Mouse (Mus musculus) T-helper 17 cell (primary cell): ENCODE measurements at regions not wholly inside any gene's neighbourhood (a gene's known extent, or its start where the extent isn't known, plus 50 kb on each side); places are given as distances from the start of the nearest gene placed in this dataset.
"Not testable (repeated sequence)": the region's sequence is repeated elsewhere in the genome, so short reads cannot be mapped to it uniquely, and the experiment has no call there.

Experiments
- in situ Hi-C, 2 experiments: fragments of 300-600 bp; cut with MboI, MseI; formaldehyde crosslinking; loops; 1 replicate in 1 of 2; 2 replicates in 1 of 2; pipeline ENCODE4 v1.15.1; 2025; ENCODE audit warnings: high pct_unique_total_duplicates in 2 of 2

DNA sequence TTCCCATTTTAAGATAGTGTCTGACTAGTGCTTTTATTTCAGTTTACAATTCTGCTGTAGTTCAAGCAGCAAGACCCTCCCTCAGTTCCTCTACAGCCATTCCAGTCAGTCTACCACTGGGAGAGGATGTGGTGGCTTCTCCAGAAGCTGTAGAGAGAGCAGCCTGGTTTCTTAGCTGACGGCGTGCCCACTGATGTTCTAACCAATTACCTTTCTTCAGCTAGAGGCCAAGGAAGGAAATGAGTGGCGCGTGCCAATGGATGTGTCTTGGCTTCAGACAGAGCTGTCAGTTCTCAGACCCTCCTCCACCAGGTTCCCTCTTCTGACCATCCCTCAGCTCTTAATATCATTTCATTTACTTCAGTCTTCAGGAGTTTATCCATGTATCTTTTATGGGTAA is 264.7 kb upstream of the Smim15 start:
- in situ Hi-C loops, result no loop called here

DNA sequence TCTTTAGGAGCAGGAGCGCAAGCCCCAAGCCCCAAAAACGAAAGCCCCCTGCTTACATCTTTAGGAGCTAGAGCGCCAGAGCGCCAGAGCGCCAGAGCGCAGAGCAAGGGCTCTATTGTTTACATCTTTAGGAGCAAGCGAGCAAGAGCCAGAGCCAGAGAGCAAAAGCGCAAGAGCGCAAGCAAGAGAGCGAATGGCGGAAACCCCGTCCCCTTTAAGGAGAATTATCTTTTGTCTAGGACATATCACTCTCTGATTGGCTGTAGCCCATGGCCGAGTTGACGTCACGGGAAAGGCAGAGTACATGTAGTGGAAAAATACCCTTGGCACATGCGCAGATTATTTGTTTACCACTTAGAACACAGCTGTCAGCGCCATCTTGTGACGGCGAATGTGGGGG is 269.7 kb upstream of the Smim15 start:
- in situ Hi-C loops, result not testable (repeated sequence)

DNA sequence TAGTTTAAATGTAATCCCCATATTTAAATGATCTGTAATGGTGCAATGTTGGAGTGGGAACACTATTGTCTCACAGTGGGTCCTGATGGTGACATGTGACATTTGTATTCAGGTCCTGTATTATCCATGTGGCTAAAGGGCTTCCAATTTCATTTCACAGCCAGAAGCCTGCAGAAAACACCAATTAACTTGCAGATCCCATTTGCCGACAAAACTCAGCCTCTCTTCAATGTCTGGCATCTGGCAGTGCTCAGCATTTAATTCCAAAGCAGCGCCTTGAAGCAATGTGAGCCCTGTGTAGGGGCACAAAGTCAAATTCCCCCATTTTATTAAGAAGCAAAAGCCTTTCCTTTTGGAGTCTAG is 277.0 kb upstream of the Smim15 start:
- in situ Hi-C loops, result no loop called here

DNA sequence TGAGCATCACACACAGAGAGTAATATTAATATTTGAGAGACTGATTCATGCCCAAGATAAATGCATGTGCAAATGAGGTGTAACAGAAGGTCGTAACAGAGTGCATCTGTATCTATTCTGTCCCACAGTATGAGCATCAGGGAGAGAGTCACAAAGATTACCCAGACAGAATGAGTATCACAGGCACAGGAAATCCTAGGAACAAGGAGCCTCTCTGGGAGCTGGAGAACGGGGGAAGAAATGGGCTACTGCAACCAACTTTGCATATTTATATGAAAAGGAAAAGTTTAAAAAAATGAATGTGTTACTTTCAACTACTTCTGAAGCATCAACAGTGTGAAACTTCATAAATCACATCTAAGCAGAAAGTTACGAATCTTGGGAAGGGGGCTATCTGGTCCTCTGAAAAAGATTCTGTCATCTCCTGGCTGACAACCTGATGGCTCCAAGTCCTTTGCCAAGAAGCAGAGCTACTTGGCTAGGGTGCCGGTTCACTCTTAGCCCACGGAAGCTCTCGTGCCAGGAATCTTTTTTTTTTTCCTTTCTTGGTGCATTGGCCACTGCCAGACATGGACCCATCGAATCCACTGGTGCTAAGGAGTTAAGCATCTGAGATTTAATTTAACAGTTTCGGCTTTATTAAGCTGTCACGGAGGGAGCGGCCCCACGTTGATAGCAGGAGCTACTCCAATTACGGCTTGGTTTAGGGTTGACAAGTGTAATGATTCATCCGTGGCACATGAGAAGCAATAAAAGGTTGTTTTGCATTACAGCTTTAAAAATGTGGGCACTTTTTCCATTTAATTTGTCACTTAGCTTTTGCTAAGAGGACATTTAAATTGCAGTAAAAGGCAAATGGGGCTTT is 277.6 kb upstream of the Smim15 start:
- in situ Hi-C loops, result no loop called here

DNA sequence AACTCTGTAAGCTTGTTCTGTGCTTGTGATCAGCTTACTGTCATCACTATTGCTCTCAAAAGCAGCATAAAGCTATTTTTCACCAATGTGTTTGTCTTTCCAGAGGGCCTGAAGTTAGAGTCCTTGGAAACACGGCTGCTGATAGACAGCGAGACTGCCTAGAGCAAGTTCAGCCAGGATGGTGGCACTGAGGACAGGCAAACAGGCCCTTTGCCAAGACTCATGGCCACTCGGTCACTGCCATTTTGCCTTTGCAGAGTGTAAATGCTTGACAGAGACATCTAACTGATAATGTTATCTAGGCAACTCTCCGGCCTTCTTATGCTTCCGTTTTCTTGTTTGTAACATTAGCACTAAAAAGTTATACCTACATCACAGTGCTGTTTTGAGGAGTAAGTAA is 280.3 kb upstream of the Smim15 start:
- in situ Hi-C loops, result no loop called here

DNA sequence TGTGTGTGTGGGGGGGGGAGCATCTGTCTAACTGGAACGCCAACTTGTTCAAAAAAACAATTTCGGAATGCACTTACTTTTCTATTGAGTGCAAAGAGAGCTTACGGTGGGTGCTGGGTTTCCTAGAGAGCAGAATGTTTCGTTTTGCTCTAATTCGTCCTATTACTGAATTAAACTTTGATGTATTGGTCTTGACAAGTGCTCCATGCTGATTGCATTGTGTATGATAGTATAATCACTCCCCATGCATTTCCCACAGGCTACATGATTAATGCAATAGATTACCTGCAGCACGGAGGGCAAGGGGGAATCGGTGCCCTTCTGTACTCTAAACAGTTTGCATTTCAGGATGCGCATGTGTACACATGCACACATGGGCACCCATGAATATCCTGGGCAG is 283.7 kb upstream of the Smim15 start:
- in situ Hi-C loops, result no loop called here

DNA sequence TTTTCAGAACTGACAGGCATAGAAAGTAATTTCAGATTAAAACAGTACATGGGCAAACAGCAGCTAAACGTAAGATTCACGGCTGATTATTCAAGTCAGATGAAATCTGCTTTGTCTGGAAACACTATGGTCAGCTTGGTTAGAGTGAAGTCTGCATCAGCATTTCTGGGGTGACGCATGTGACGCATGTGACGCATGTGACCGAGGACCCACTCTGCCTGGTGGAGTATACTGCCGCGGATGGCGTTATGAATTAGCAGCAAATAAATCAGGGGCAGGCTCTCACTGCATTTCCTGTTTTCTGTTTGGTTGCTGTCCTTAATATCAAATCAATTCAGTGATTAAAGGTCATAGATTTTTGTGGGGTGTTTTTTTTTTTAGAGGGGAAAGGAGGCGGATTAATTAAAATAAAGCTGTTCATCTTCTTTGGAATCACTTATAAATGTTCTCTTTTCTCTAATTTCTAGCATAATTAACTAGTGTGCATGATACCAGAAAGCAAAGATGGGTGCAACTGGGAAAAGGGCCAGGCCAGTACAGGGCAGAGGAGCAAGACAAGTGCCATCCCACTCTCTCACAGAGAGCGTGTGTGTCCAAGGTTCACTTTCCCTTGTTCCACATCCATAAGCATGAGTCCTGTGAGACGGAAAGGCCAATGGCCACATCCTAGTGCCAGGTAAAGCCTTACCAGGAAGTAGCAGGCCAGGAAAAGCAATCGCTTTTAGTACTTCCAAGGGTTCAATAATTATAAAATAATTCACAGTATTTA is 285.7 kb upstream of the Smim15 start:
- in situ Hi-C loops, result no loop called here

DNA sequence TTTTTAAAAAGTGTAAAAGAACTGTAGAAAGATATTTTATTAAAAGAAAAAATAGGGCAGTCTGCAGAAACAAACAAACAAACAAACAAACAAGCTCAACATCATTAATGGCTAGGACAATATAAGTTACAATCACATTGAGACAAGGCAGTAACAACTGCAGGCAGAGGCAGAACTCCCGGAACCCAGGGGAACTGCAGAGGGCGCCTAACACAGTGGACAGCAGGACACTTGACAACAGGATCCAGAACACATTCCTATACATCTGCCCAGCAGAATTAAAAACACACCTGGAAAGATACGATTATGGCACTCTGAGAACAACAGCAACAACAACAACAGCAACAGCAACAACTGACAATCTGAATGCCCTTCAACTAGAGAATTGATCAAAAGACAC is 291.5 kb upstream of the Smim15 start:
- in situ Hi-C loops, result no loop called here

DNA sequence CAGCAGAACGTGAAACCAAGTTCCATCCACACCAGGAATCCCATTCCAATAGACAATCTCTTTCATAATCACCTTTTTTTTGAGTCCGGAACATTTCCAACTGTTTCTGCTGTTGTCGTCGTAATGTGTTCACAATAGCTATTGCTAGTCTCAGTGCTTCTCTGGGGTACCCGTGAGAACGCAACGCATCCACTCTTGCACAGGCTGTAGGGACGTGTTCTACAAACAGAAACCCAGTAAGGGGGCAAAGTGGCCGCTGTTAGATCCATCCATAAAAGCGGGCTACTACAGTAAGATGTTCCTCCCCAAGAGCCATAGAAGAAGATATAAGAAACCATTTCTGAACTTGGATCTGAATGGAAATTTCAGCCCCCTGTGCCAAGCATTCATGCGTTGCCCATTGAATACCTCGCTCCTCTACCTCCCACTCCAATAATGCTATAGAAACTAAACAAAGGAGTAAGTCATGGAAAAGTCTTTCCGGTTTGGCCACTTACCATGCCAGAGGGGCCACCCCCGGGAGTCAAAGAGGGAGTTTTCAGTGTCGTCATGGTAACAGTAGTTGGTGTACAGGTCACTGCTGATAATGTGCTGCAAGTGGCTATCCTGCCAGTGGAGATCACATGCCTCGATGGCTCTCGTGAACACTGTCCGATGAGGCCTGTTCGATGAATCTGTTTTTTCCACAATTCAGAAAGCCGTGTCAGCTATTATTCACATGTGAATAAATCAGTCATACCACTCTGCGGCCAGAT is 300.6 kb upstream of the Smim15 start:
- in situ Hi-C loops, result no loop called here

DNA sequence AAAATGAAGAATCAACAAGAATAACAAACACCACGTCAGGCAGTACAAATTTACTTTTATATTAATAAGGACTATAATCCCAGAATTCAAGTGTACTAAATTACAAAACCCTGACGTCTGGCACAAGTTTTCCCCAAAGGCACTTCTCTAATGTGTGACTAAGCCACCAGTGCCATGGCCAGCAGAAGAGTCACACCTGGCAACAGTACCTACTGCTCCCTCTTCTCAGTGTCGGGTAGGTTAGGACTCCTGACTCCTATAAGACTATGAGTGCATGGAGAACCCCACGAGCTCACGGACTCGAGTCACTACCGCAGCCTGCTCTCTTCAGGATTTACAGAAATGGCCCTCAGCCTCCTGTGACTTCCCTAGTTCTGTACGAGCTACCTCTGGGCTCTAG is 307.7 kb upstream of the Smim15 start:
- in situ Hi-C loops, result no loop called here

DNA sequence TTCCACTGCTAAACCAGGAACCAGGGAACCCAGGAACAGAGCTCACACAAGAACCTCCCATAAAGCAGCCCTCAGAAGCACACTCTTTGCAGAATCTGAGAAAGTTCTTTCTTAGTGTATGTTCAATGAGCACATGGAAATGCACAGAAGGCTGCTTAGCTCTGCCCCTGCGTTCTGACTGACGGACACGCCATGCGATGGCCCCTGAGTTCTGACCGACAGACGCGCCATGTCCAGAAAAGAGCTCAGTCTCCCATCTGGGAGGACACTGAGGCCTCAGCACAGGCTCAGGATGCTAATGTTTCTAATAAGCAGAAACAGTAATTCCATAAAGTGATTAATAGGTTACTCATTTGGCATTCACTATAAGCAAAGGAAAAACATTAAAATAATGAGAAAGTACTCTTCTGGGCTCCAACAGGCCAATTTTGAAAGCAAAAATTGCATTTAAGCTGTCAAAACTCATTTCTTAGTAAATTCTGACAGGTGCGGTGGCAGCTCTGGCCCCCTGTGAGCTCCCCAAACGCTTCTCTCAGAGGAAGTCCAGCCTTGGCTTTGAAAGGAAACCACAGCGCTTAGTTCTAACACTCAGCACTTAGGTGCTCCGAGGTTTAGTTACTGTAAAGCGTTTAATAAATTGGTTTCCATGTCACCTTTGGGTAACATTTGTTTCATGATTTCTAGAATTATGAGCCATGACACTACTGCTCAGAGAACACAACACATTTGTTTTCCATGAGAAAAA is 309.9 kb upstream of the Smim15 start:
- in situ Hi-C loops, result no loop called here

DNA sequence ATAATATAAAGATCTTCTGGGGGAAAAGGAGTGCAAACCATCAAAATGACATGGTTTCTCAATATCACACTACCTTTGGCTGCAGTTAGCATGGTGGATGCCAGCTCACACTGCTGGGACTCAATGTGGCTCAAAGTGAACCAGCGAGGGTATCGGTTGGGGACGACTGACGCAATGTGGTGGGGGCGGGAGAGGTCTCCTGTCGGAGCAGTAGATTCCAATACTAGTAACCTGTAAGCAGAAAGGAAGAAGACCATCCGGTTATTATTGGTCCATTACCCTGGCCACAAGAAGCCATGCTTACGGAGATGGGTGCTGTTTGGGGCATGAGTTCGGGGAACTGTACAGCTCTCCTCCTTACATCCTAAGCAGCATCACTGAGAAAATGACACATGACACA is 313.3 kb upstream of the Smim15 start:
- in situ Hi-C loops, result no loop called here

DNA sequence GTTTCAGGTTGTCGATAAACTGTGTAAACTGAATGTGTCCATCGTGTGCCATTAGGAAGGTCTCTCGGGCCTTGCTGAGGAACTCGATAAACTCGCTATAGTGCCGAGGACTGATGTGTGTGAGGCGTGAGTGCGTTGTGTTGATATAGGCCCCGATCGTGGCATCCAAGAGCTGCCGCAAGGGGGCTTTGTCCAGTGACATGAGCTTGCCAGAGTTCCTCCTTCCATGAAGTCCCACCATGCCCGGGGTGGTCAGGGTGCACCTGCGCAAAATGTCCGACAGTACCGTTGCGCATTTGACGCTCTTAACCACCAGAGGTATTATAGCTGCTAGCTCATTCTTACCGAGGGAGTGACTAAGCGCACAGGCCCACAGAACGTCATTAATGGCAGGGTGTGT is 317.8 kb upstream of the Smim15 start:
- in situ Hi-C loops, result no loop called here

DNA sequence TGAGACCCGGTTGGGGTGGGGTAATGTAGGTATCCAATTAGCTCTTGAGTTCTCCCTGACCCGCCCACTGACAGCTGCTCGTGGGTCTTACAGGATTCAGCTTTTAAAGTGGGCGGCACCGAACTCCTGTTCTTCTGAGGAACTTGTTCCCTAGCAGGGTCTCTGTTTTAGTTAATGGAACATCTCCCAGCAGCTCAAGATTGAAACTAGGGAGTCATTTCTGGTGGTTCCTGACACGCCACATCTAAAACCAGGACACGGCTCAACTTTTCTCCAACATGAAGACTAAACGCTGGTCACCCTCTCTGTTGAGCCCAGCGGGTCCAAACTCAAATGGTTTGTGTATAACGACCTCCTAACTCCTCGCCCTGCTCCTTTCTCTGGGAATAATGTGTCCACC is 322.3 kb upstream of the Smim15 start:
- in situ Hi-C loops, result no loop called here

DNA sequence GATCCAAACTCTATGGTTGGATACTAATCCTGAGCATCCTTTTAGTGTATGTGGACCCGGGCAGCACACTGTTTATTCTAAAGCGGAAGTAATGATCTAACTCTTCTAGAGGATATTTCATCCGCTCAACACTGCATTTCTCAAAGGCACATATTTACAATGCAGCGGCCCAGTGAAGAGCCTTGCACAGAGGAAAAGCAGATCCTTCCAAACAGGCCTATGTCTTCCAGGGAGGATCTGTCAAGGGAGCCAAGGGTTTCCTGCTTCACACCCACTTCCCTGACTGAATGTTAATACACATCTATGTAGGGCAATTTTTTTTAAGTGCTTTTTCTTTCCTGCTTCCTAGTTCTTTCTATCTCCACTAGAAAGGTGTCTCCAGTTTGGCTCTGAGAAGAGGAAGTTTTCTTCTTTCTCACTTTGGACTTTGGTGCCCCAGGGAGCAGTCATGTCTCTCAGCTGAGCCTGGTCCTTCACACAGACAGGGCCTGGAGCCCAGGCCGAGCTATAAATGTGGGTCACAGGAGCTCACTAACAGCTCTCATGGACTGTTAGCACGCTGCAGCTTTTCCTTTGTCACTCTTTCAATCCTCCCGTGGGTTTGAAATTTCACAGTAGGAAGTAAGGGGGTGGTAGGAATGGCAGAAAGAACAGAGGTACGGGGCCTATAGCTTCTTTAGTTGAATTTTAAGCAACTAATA is 323.2 kb upstream of the Smim15 start:
- in situ Hi-C loops, result no loop called here

DNA sequence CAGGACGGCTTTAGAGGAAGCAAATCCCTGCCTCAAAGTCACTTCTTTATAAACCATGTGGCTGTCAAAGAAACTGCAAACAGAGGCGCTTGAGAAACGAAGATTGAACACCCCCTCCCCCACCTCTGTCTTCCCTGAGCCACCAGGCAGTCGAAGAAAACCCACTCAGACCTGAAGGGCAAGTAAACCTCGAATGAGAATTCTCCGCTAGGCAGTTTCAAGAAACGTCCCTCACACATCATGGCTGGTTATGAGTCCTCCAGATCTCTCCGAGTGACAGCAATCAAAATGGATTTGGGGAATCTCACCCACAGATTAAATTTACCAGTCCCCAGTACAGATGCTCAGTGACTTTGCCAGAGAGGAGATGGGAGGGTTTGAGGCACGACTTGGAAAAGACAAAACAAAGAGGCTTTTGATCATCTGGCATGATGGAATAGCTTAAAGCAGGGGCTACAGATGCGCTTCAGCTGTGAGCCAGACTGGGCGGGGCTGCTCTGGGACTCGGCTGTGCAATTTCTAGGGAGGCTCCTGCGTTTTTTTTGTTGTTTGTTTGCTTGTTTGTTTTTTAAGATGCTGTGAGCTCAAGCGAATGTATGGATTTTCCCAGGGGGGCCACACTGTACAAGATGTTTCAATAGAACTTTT is 325.1 kb upstream of the Smim15 start:
- in situ Hi-C loops, result no loop called here

DNA sequence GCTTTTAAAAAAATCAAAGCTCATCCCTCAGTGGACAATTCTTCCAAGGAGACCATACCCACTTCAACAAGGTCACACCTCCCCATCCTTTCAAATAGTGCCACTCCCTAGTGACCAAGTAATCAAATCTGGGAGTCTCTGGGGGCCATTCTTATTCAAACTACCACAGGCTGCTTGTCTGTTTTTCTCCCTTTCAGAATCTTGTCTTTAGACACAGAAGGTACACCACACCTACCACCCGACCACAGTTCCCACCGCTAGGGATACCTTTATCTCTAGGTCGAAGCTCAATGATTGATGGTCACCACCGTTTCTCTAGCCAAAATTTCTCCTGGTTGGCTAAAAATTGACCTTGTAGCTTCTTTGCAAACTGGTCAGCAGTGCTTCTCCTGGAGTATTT is 328.6 kb upstream of the Smim15 start:
- in situ Hi-C loops, result no loop called here

DNA sequence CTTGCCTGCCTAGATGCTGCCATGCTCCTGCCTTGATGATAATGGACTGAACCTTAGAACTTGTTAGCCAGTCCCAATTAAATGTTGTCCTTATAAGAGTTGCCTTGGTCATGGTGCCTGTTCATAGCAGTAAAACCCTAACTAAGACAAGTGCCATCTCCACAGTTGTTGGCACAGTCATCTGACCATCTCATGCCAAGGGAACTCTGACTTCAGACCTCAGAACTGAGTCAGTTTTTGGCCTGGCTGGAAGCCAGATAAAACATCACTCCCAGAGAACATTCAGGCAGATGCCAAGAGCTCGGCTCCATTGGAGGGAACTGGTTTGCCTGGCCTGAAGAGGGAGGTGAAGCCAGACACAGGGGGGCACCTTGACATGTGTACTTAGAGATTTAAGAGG is 330.2 kb upstream of the Smim15 start:
- in situ Hi-C loops, result no loop called here

DNA sequence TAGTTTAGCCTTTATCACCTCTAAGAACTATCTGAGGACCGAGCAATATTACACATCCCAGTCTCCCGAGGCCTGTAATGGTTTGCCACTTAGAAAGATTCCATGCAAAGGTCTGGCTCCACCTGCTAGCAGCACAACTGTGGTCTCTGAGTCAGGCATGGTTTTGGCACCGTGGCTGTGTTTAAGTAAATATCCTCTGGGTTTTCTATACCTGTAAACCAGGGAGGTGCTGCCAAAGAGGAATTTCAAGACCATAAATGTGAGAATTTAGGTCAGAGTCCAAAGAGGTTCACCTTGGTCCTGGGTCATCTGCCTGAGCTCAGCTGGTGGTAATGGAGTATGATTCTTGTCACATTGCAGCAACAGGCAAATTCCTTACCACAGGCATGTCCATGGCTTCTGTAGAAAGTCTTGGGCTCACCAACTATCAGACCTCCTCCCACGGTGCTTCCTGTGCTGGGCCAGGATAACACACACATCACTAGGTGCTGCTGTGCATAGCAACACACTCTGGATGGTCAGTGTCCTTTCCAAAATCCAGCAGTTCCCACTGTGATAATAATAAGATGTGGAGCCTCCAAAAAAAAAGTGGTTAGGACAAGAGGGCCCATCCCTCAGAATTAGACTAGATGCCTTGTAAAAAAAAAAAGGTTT is 332.8 kb upstream of the Smim15 start:
- in situ Hi-C loops, result no loop called here

DNA sequence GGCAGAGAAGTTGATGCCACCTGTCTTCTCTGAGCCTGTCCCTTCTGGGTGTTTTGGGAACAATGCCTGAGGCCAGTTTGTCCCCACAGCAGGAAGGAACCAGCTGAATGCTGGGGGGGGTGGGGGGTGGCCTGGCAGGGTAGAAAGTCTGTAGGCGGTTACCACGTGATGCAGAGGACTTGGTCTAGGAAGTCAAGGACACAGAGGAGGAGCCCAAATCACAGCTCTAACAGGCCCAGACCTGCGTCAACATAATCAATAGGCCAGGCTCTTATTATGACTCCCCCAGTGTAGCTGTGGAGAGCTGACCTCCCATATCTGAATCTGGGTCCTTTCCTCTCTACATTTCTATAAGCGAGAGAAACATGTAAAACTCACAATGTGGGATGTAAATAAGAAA is 333.9 kb upstream of the Smim15 start:
- in situ Hi-C loops, result no loop called here
